ENCODE assay signal across 20 mouse cellular contexts in genomic region chr4:106564161-106564560, GRCm38 (mm10). TPM values are rescaled to one million over a fixed set of nuclear protein-coding genes. Genes with fewer than 3 reads are reported as not detected.
DNase-seq lines count a peak whose midpoint lies in the region; ATAC-seq and TF ChIP-seq lines count a peak whose summit lies in the region.
"Had no signal": no experiment of that assay in that cellular context is flagged by ENCODE, and none has a peak within 500 bp of the region (broad histone marks: within the 10 kb centered on the region; RNA-seq: fewer than 3 reads in every experiment).

No protein-coding gene starts in this region.

- no peak for TF ChIP-seq CTCF in hindbrain, postnatal 0 days (IDR thresholded peaks at IDR 0.05; ENCODE audit: low read depth)

- peak overlapping the region; percentile 16; the same call in 1 of the 2 replicates for H3K4me3 ChIP-seq in hindbrain, embryonic 10.5 days
- no peak overlapping the region for H3K4me3 ChIP-seq in hindbrain, embryonic 12.5 days
- 0 out of 2 replicates have a peak overlapping the region, but pooled peaks have one; percentile 99 for H3K4me3 ChIP-seq in embryonic facial prominence, embryonic 10.5 days
- no peak overlapping the region for H3K4me3 ChIP-seq in hindbrain, postnatal 0 days (ENCODE audit: low read length)
- no peak overlapping the region for H3K4me3 ChIP-seq in midbrain, embryonic 14.5 days (replicated peaks; ENCODE audit: low read depth, low read length)

- ATAC-seq in hindbrain, embryonic 12.5 days (ENCODE audit: low FRiP score) = no peak
- no peak for ATAC-seq in hindbrain, postnatal 0 days
- no peak for ATAC-seq in midbrain, embryonic 14.5 days (ENCODE audit: low FRiP score, low TSS enrichment)
- ATAC-seq in megakaryocyte progenitor cell, adult 5-6 weeks (replicated peaks; ENCODE audit: poor library complexity) = no peak

- H3K9me3 ChIP-seq in hindbrain, embryonic 10.5 days = no peaks in the 10 kb centered on the region
- H3K9me3 ChIP-seq in hindbrain, embryonic 12.5 days (replicated peaks) = no peaks in the 10 kb centered on the region
- no peaks in the 10 kb centered on the region for H3K9me3 ChIP-seq in embryonic facial prominence, embryonic 10.5 days
- no peaks in the 10 kb centered on the region for H3K9me3 ChIP-seq in hindbrain, postnatal 0 days (ENCODE audit: low read length)
- H3K9me3 ChIP-seq in midbrain, embryonic 14.5 days (ENCODE audit: control insufficient read depth, low read length) = no peaks in the 10 kb centered on the region
- H3K9me3 ChIP-seq: embryonic facial prominence, embryonic 13.5 days; G1E; limb, embryonic 10.5 days had no signal

- 91% methylated on average over 11 of the region's 11 CpGs for WGBS in hindbrain, embryonic 10.5 days
- 84% methylated on average over 11 of the region's 11 CpGs for WGBS in hindbrain, embryonic 12.5 days
- WGBS in embryonic facial prominence, embryonic 10.5 days = 90% methylated on average over 11 of the region's 11 CpGs
- WGBS in hindbrain, postnatal 0 days = 82% methylated on average over 11 of the region's 11 CpGs
- WGBS in midbrain, embryonic 14.5 days = 87% methylated on average over 11 of the region's 11 CpGs

- H3K36me3 ChIP-seq in hindbrain, embryonic 10.5 days = peaks cover 63% of the 10 kb centered on the region
- peaks cover 45% of the 10 kb centered on the region for H3K36me3 ChIP-seq in hindbrain, embryonic 12.5 days
- H3K36me3 ChIP-seq in embryonic facial prominence, embryonic 10.5 days (replicated peaks) = peaks cover 66% of the 10 kb centered on the region
- peaks cover 11% of the 10 kb centered on the region; the same call in 1 of the 2 replicates for H3K36me3 ChIP-seq in hindbrain, postnatal 0 days (ENCODE audit: insufficient read depth, low read length)
- H3K36me3 ChIP-seq in midbrain, embryonic 14.5 days (ENCODE audit: control insufficient read depth, insufficient read depth, low read length) = peaks cover 41% of the 10 kb centered on the region

- no peak for DNase-seq in hindbrain, embryonic 10.5 days (ENCODE audit: low spot score)
- no peak for DNase-seq in embryonic facial prominence, embryonic 10.5 days (ENCODE audit: low spot score)
- DNase-seq in hindbrain, postnatal 0 days (ENCODE audit: low spot score) = no peak
- no peak for DNase-seq in midbrain, embryonic 14.5 days
- no peak for DNase-seq in adrenal gland, postnatal 4 days (ENCODE audit: low spot score in 2 of 2)
- no peak for DNase-seq in layer of hippocampus, adult 8-10 months (ENCODE audit: low spot score in 2 of 2)
- DNase-seq: adrenal gland, postnatal 25 days; cerebellum, postnatal 25 days; gastrocnemius, postnatal 36 days; kidney, postnatal 10 days; right cerebral cortex, postnatal 4 days had no signal

- no peak overlapping the region for H3K27ac ChIP-seq in hindbrain, embryonic 10.5 days
- no peak overlapping the region for H3K27ac ChIP-seq in hindbrain, embryonic 12.5 days
- H3K27ac ChIP-seq in embryonic facial prominence, embryonic 10.5 days (replicated peaks) = no peak overlapping the region
- no peak overlapping the region for H3K27ac ChIP-seq in hindbrain, postnatal 0 days
- no peak overlapping the region for H3K27ac ChIP-seq in midbrain, embryonic 14.5 days (replicated peaks; ENCODE audit: low read depth, low read length)
- H3K27ac ChIP-seq: embryonic facial prominence, embryonic 13.5 days; limb, embryonic 10.5 days had no signal

- H3K4me2 ChIP-seq in hindbrain, embryonic 12.5 days (replicated peaks) = no peak overlapping the region
- peak overlapping the region; percentile 86 for H3K4me2 ChIP-seq in hindbrain, postnatal 0 days (ENCODE audit: low read depth, low read length)
- H3K4me2 ChIP-seq in midbrain, embryonic 14.5 days (ENCODE audit: low read length) = peak overlapping the region; percentile 89

- H3K9ac ChIP-seq in hindbrain, embryonic 12.5 days = no peak overlapping the region
- H3K9ac ChIP-seq in hindbrain, postnatal 0 days (replicated peaks; ENCODE audit: low read length) = 0 out of 2 replicates have a peak overlapping the region, but pooled peaks have one; percentile 66
- no peak overlapping the region for H3K9ac ChIP-seq in midbrain, embryonic 14.5 days (replicated peaks; ENCODE audit: low read length)

- peaks cover 43% of the 10 kb centered on the region for H3K4me1 ChIP-seq in hindbrain, embryonic 10.5 days (replicated peaks)
- H3K4me1 ChIP-seq in hindbrain, embryonic 12.5 days = peaks cover 33% of the 10 kb centered on the region
- H3K4me1 ChIP-seq in embryonic facial prominence, embryonic 10.5 days = peaks cover 44% of the 10 kb centered on the region
- peaks cover 33% of the 10 kb centered on the region for H3K4me1 ChIP-seq in hindbrain, postnatal 0 days (ENCODE audit: insufficient read depth, low read length)
- H3K4me1 ChIP-seq in midbrain, embryonic 14.5 days (ENCODE audit: control insufficient read depth, insufficient read depth, low read length) = peaks cover 32% of the 10 kb centered on the region

- H3K27me3 ChIP-seq in hindbrain, embryonic 10.5 days (ENCODE audit: insufficient read depth, poor library complexity, severe bottlenecking) = no peaks in the 10 kb centered on the region
- H3K27me3 ChIP-seq in hindbrain, embryonic 12.5 days = no peaks in the 10 kb centered on the region
- H3K27me3 ChIP-seq in embryonic facial prominence, embryonic 10.5 days (replicated peaks; ENCODE audit: low read depth, poor library complexity, severe bottlenecking) = no peaks in the 10 kb centered on the region
- no peaks in the 10 kb centered on the region for H3K27me3 ChIP-seq in hindbrain, postnatal 0 days (ENCODE audit: insufficient read depth, low read length)
- no peaks in the 10 kb centered on the region for H3K27me3 ChIP-seq in midbrain, embryonic 14.5 days (ENCODE audit: control insufficient read depth, insufficient read depth, low read length)
- H3K27me3 ChIP-seq: embryonic facial prominence, embryonic 13.5 days had no signal

RNA-seq across cellular contexts. Expression of gene Dhcr24, which starts 3.3 kb away (rescaled TPM):
- 7.6 and 11.6 TPM in 2 replicates for polyA plus RNA-seq in hindbrain, embryonic 10.5 days (2016; fragmentation: Nextera tagmentation; extraction: Ambion mirVana)
- polyA plus RNA-seq in hindbrain, embryonic 12.5 days (2016; fragmentation: Nextera tagmentation; extraction: Ambion mirVana) = 6.9 and 7.3 TPM in 2 replicates
- polyA plus RNA-seq in embryonic facial prominence, embryonic 10.5 days (2016; fragmentation: Nextera tagmentation; extraction: Ambion mirVana) = 10.2 TPM in 2 replicates
- total RNA-seq in hindbrain, postnatal 0 days (2014; rRNA removed) = 126 and 127 TPM in 2 replicates
- polyA plus RNA-seq in hindbrain, postnatal 0 days (2015; fragmentation: Nextera tagmentation; extraction: Ambion mirVana) = 7.5 and 8.7 TPM in 2 replicates
- 18.2 and 20.9 TPM in 2 replicates for polyA plus RNA-seq in midbrain, embryonic 14.5 days (2014; fragmentation: Nextera tagmentation; extraction: Ambion mirVana)
- total RNA-seq in adrenal gland, postnatal 4 days (2021) = 10 to 100 TPM; 51.2 to 70.5 TPM
- total RNA-seq in layer of hippocampus, adult 8-10 months (2022) = 10 to 100 TPM; 66.0 to 86.5 (median 75.9) TPM
- total RNA-seq in megakaryocyte progenitor cell, adult 5-6 weeks (2015) = 15.9 and 17.4 TPM in 2 replicates
- total RNA-seq in megakaryocyte progenitor cell, adult 5-6 weeks (2017) = 9.8 and 11.0 TPM in 2 replicates

RNA-seq across cellular contexts. Expression of gene Lexm, which starts 52.9 kb away (rescaled TPM):
- 0.14 and 0.25 TPM in 2 replicates for polyA plus RNA-seq in hindbrain, embryonic 10.5 days (2016; fragmentation: Nextera tagmentation; extraction: Ambion mirVana)
- polyA plus RNA-seq in hindbrain, embryonic 12.5 days (2016; fragmentation: Nextera tagmentation; extraction: Ambion mirVana) = 0.29 and 0.70 TPM in 2 replicates
- 0.52 TPM in 1 of 2 replicates, not detected in the other for polyA plus RNA-seq in embryonic facial prominence, embryonic 10.5 days (2016; fragmentation: Nextera tagmentation; extraction: Ambion mirVana)
- 0.43 TPM in 1 of 2 replicates, not detected in the other for total RNA-seq in hindbrain, postnatal 0 days (2014; rRNA removed)
- not detected in 2 replicates for polyA plus RNA-seq in hindbrain, postnatal 0 days (2015; fragmentation: Nextera tagmentation; extraction: Ambion mirVana)
- polyA plus RNA-seq in midbrain, embryonic 14.5 days (2014; fragmentation: Nextera tagmentation; extraction: Ambion mirVana) = not detected in 2 replicates
- under 1 TPM in 1 of 2 experiments, not detected in 1; 0.20 TPM for total RNA-seq in adrenal gland, postnatal 4 days (2021)
- not detected for total RNA-seq in layer of hippocampus, adult 8-10 months (2022)
- total RNA-seq in megakaryocyte progenitor cell, adult 5-6 weeks (2015) = not detected in 2 replicates
- not detected in 2 replicates for total RNA-seq in megakaryocyte progenitor cell, adult 5-6 weeks (2017)
- total RNA-seq: adrenal gland, postnatal 25 days; G1E; gastrocnemius, postnatal 36 days; layer of hippocampus, postnatal 14 days had no signal
- polyA plus RNA-seq: embryonic facial prominence, embryonic 13.5 days; G1E; heart, embryonic 14.5 days; lung, embryonic 16.5 days; stomach, embryonic 14.5 days had no signal

RNA-seq across cellular contexts. Expression of gene Ttc22, which starts 58.1 kb away (rescaled TPM):
- not detected in 2 replicates for polyA plus RNA-seq in hindbrain, embryonic 10.5 days (2016; fragmentation: Nextera tagmentation; extraction: Ambion mirVana)
- polyA plus RNA-seq in hindbrain, embryonic 12.5 days (2016; fragmentation: Nextera tagmentation; extraction: Ambion mirVana) = 0.68 and 0.83 TPM in 2 replicates
- not detected in 2 replicates for polyA plus RNA-seq in embryonic facial prominence, embryonic 10.5 days (2016; fragmentation: Nextera tagmentation; extraction: Ambion mirVana)
- 0.89 and 1.0 TPM in 2 replicates for total RNA-seq in hindbrain, postnatal 0 days (2014; rRNA removed)
- 1.8 and 2.3 TPM in 2 replicates for polyA plus RNA-seq in hindbrain, postnatal 0 days (2015; fragmentation: Nextera tagmentation; extraction: Ambion mirVana)
- 3.3 and 3.5 TPM in 2 replicates for polyA plus RNA-seq in midbrain, embryonic 14.5 days (2014; fragmentation: Nextera tagmentation; extraction: Ambion mirVana)
- 1 to 10 TPM in 1 of 2 experiments, under 1 TPM in 1; 0.28 to 1.2 TPM for total RNA-seq in adrenal gland, postnatal 4 days (2021)
- total RNA-seq in layer of hippocampus, adult 8-10 months (2022) = under 1 TPM; 0.55 to 0.60 (median 0.58) TPM
- total RNA-seq in megakaryocyte progenitor cell, adult 5-6 weeks (2015) = not detected in 2 replicates
- total RNA-seq in megakaryocyte progenitor cell, adult 5-6 weeks (2017) = not detected in 2 replicates
- total RNA-seq: adrenal gland, postnatal 25 days; G1E; gastrocnemius, postnatal 36 days had no signal
- polyA plus RNA-seq: G1E had no signal

Comparison
In these comparisons a context has a peak if more than half of its experiments do, and no peak if none do; other contexts are left out.
1. H3K4me3 ChIP-seq: peak in hindbrain, embryonic 10.5 days (single experiment) and embryonic facial prominence, embryonic 10.5 days (single experiment); none in hindbrain, embryonic 12.5 days (single experiment), hindbrain, postnatal 0 days (single experiment) and midbrain, embryonic 14.5 days (single experiment).